Mouse (Mus musculus) heart, adult 18-20 months (tissue): ENCODE data around the gene Cdk5rap3. TPM values are rescaled to one million over a fixed set of nuclear protein-coding genes. Genes with fewer than 3 reads are reported as not detected.

Experiments used
- DNase-seq, 2 experiments: peaks; one replicate each; pipeline ENCODE4 v3.0.0; 2021 to 2022; ENCODE audit warnings: mixed read lengths in 1 of 2
- total RNA-seq, 2 experiments: library from RNA; stranded (reverse); gene quantifications; 2 replicates each; pipeline ENCODE4 v1.2.3; 2021

The Cdk5rap3 gene
- total RNA-seq, 2 experiments from 2014 or later, result 23.4 to 25.1 TPM

- DNase-seq, result no peak
Observed at GRCm38 (mm10) chr11:96857446-96857845, 58.9 kb downstream of the Cdk5rap3 start.

Other genes with a start within 250 kb of the Cdk5rap3 start
- gene Snx11, start 138.9 kb downstream of the Cdk5rap3 start, total RNA-seq, result 10 to 100 TPM in 1 of 2 experiments, 1 to 10 TPM in 1; 9.9 to 15.2 TPM
- gene Cbx1, start 127.4 kb downstream of the Cdk5rap3 start, total RNA-seq, result 10 to 100 TPM; 35.7 TPM
- 100 to 1,000 TPM; 458 to 487 TPM for gene Nfe2l1, start 86.5 kb downstream of the Cdk5rap3 start, total RNA-seq
- gene Copz2, start 66.6 kb downstream of the Cdk5rap3 start, total RNA-seq, result 10 to 100 TPM; 35.5 to 37.3 TPM
- gene Prr15l, start 11.6 kb upstream of the Cdk5rap3 start, total RNA-seq, result 1 to 10 TPM in 1 of 2 experiments, under 1 TPM in 1; 0.79 to 2.2 TPM
- 10 to 100 TPM; 16.7 to 17.4 TPM for gene Pnpo, start 27.5 kb upstream of the Cdk5rap3 start, total RNA-seq
- 10 to 100 TPM in 1 of 2 experiments, 1 to 10 TPM in 1; 7.4 to 10.3 TPM for gene Sp2, start 66.5 kb upstream of the Cdk5rap3 start, total RNA-seq
- gene Sp6, start 96.9 kb upstream of the Cdk5rap3 start, total RNA-seq, result under 1 TPM in 1 of 2 experiments, not detected in 1; 0.21 TPM
- gene Scrn2, start 113.4 kb upstream of the Cdk5rap3 start, total RNA-seq, result 10 to 100 TPM; 15.4 TPM
- under 1 TPM; 0.25 to 0.36 TPM for gene Lrrc46, start 124.9 kb upstream of the Cdk5rap3 start, total RNA-seq
- 10 to 100 TPM; 92.1 to 94.8 TPM for gene Mrpl10, start 125.1 kb upstream of the Cdk5rap3 start, total RNA-seq
- 1 to 10 TPM; 3.8 to 5.1 TPM for gene Osbpl7, start 134.1 kb upstream of the Cdk5rap3 start, total RNA-seq
- under 1 TPM; 0.10 to 0.41 TPM for gene Tbx21, start 198.8 kb upstream of the Cdk5rap3 start, total RNA-seq
- 10 to 100 TPM; 12.5 to 15.0 TPM for gene Tbkbp1, start 235.0 kb upstream of the Cdk5rap3 start, total RNA-seq